Mouse (Mus musculus): ENCODE measurements around the gene Prl2b1. TPM values are rescaled to one million over a fixed set of nuclear protein-coding genes. Genes with fewer than 3 reads are reported as not detected.

The Prl2b1 gene
- not detected in 2 replicates for polyA plus RNA-seq (2014; fragmentation: Nextera tagmentation; extraction: Ambion mirVana)

GRCm38 (mm10) chr13:27390746-27391145 lies at the start of gene Prl2b1:
TSS of gene Prl2b1 (minus strand) at chr13:27390846.
- Histone ChIP-seq H3K4me1 (ENCODE audit: control insufficient read depth, insufficient read depth, low read length) (no peaks in the 10 kb centered on the region), H3K9me3 (ENCODE audit: control insufficient read depth, low read length) (no peaks in the 10 kb centered on the region), H3K9ac (replicated peaks; ENCODE audit: low read length) (no peak within 1 kb of the TSS), H3K27me3 (ENCODE audit: control insufficient read depth, insufficient read depth, low read length) (no peaks in the 10 kb centered on the region), H3K4me3 (replicated peaks; ENCODE audit: low read depth, low read length) (no peak within 1 kb of the TSS), H3K4me2 (ENCODE audit: low read length) (no peak within 1 kb of the TSS), H3K36me3 (ENCODE audit: control insufficient read depth, insufficient read depth, low read length) (no peaks in the 10 kb centered on the region), H3K27ac (replicated peaks; ENCODE audit: low read depth, low read length) (no peak within 1 kb of the TSS)
- no peak for DNase-seq
- no peak for ATAC-seq (ENCODE audit: low FRiP score, low TSS enrichment)
- 91% methylated on average over 6 of the region's 6 CpGs for WGBS

GRCm38 (mm10) chr13:27438588-27438987 lies 47.9 kb upstream of the Prl2b1 start, which contains the start of gene Prl8a6:
TSS of gene Prl8a6 (minus strand) at chr13:27438688.
- Histone ChIP-seq H3K9me3 (ENCODE audit: control insufficient read depth, low read length) (no peaks in the 10 kb centered on the region), H3K36me3 (ENCODE audit: control insufficient read depth, insufficient read depth, low read length) (no peaks in the 10 kb centered on the region)
- 87% methylated on average over 3 of the region's 3 CpGs for WGBS

GRCm38 (mm10) chr13:27433159-27433558 lies 42.5 kb upstream of the Prl2b1 start:
- no peak for ATAC-seq (ENCODE audit: low FRiP score, low TSS enrichment)
- no peaks in the 10 kb centered on the region for H3K36me3 ChIP-seq (ENCODE audit: control insufficient read depth, insufficient read depth, low read length)
- no peak overlapping the region for H3K4me3 ChIP-seq (replicated peaks; ENCODE audit: low read depth, low read length)
- H3K9ac ChIP-seq (replicated peaks; ENCODE audit: low read length), result no peak overlapping the region
- DNase-seq, result no peak
- H3K4me1 ChIP-seq (ENCODE audit: control insufficient read depth, insufficient read depth, low read length), result no peaks in the 10 kb centered on the region
- no peak overlapping the region for H3K4me2 ChIP-seq (ENCODE audit: low read length)
- WGBS, result 81% methylated on average over 1 of the region's 1 CpGs
- no peak overlapping the region for H3K27ac ChIP-seq (replicated peaks; ENCODE audit: low read depth, low read length)
- no peaks in the 10 kb centered on the region for H3K9me3 ChIP-seq (ENCODE audit: control insufficient read depth, low read length)
- H3K27me3 ChIP-seq (ENCODE audit: control insufficient read depth, insufficient read depth, low read length), result no peaks in the 10 kb centered on the region

More at GRCm38 (mm10) chr13:27438588-27438987, 47.9 kb upstream of the Prl2b1 start, which contains the start of gene Prl8a6:
- Histone ChIP-seq H3K27me3 (ENCODE audit: control insufficient read depth, insufficient read depth, low read length) (no peaks in the 10 kb centered on the region), H3K4me2 (ENCODE audit: low read length) (no peak within 1 kb of the TSS), H3K4me3 (replicated peaks; ENCODE audit: low read depth, low read length) (no peak within 1 kb of the TSS), H3K27ac (replicated peaks; ENCODE audit: low read depth, low read length) (no peak within 1 kb of the TSS), H3K4me1 (ENCODE audit: control insufficient read depth, insufficient read depth, low read length) (no peaks in the 10 kb centered on the region), H3K9ac (replicated peaks; ENCODE audit: low read length) (no peak within 1 kb of the TSS)
- DNase-seq, result no peak
- ATAC-seq (ENCODE audit: low FRiP score, low TSS enrichment), result no peak

- no peak for DNase-seq
- Histone ChIP-seq H3K4me1 (ENCODE audit: control insufficient read depth, insufficient read depth, low read length) (no peaks in the 10 kb centered on the region), H3K9ac (replicated peaks; ENCODE audit: low read length) (no peak overlapping the region), H3K9me3 (ENCODE audit: control insufficient read depth, low read length) (no peaks in the 10 kb centered on the region), H3K27me3 (ENCODE audit: control insufficient read depth, insufficient read depth, low read length) (no peaks in the 10 kb centered on the region), H3K27ac (replicated peaks; ENCODE audit: low read depth, low read length) (no peak overlapping the region), H3K4me3 (replicated peaks; ENCODE audit: low read depth, low read length) (no peak overlapping the region), H3K36me3 (ENCODE audit: control insufficient read depth, insufficient read depth, low read length) (no peaks in the 10 kb centered on the region), H3K4me2 (ENCODE audit: low read length) (no peak overlapping the region)
- ATAC-seq (ENCODE audit: low FRiP score, low TSS enrichment), result no peak
Measured at GRCm38 (mm10) chr13:27413640-27414039, 23.0 kb upstream of the Prl2b1 start.

- H3K4me2 ChIP-seq (ENCODE audit: low read length), result no peak overlapping the region
- no peak overlapping the region for H3K9ac ChIP-seq (replicated peaks; ENCODE audit: low read length)
- H3K9me3 ChIP-seq (ENCODE audit: control insufficient read depth, low read length), result no peaks in the 10 kb centered on the region
- H3K4me1 ChIP-seq (ENCODE audit: control insufficient read depth, insufficient read depth, low read length), result no peaks in the 10 kb centered on the region
- no peak overlapping the region for H3K27ac ChIP-seq (replicated peaks; ENCODE audit: low read depth, low read length)
- H3K27me3 ChIP-seq (ENCODE audit: control insufficient read depth, insufficient read depth, low read length), result no peaks in the 10 kb centered on the region
- WGBS, result 72% methylated on average over 7 of the region's 7 CpGs
- ATAC-seq (ENCODE audit: low FRiP score, low TSS enrichment) (peak; percentile 53; the same call in 1 of the 2 replicates), DNase-seq (peak; percentile 71)
- no peak overlapping the region for H3K4me3 ChIP-seq (replicated peaks; ENCODE audit: low read depth, low read length)
- no peaks in the 10 kb centered on the region for H3K36me3 ChIP-seq (ENCODE audit: control insufficient read depth, insufficient read depth, low read length)
Measured at GRCm38 (mm10) chr13:27399061-27399724, 8.5 kb upstream of the Prl2b1 start.

- H3K27me3 ChIP-seq (ENCODE audit: control insufficient read depth, insufficient read depth, low read length), result no peaks in the 10 kb centered on the region
- no peak for DNase-seq
- WGBS, result 90% methylated on average over 2 of the region's 2 CpGs
- H3K4me1 ChIP-seq (ENCODE audit: control insufficient read depth, insufficient read depth, low read length), result no peaks in the 10 kb centered on the region
- no peak within 1 kb of the TSS for H3K27ac ChIP-seq (replicated peaks; ENCODE audit: low read depth, low read length)
- ATAC-seq (ENCODE audit: low FRiP score, low TSS enrichment), result no peak
- H3K9ac ChIP-seq (replicated peaks; ENCODE audit: low read length), result no peak within 1 kb of the TSS
- no peak within 1 kb of the TSS for H3K4me3 ChIP-seq (replicated peaks; ENCODE audit: low read depth, low read length)
- H3K36me3 ChIP-seq (ENCODE audit: control insufficient read depth, insufficient read depth, low read length), result no peaks in the 10 kb centered on the region
- no peaks in the 10 kb centered on the region for H3K9me3 ChIP-seq (ENCODE audit: control insufficient read depth, low read length)
- H3K4me2 ChIP-seq (ENCODE audit: low read length), result no peak within 1 kb of the TSS
Measured at GRCm38 (mm10) chr13:27345373-27345772, 45.3 kb downstream of the Prl2b1 start, which contains the start of gene Prl8a2. TSS of gene Prl8a2 (plus strand) at chr13:27345673.

- H3K27ac ChIP-seq (replicated peaks; ENCODE audit: low read depth, low read length), result no peak overlapping the region
- H3K36me3 ChIP-seq (ENCODE audit: control insufficient read depth, insufficient read depth, low read length), result no peaks in the 10 kb centered on the region
- no peak overlapping the region for H3K4me2 ChIP-seq (ENCODE audit: low read length)
- no peaks in the 10 kb centered on the region for H3K4me1 ChIP-seq (ENCODE audit: control insufficient read depth, insufficient read depth, low read length)
- no peak overlapping the region for H3K9ac ChIP-seq (replicated peaks; ENCODE audit: low read length)
- DNase-seq (no peak), ATAC-seq (ENCODE audit: low FRiP score, low TSS enrichment) (no peak)
- H3K27me3 ChIP-seq (ENCODE audit: control insufficient read depth, insufficient read depth, low read length), result no peaks in the 10 kb centered on the region
- WGBS, result 71% methylated on average over 3 of the region's 3 CpGs
- H3K4me3 ChIP-seq (replicated peaks; ENCODE audit: low read depth, low read length), result no peak overlapping the region
- no peaks in the 10 kb centered on the region for H3K9me3 ChIP-seq (ENCODE audit: control insufficient read depth, low read length)
Measured at GRCm38 (mm10) chr13:27342733-27343275, 47.8 kb downstream of the Prl2b1 start.

GRCm38 (mm10) chr13:27334989-27335388 lies 55.7 kb downstream of the Prl2b1 start:
- Histone ChIP-seq H3K9ac (replicated peaks; ENCODE audit: low read length) (no peak overlapping the region), H3K4me3 (replicated peaks; ENCODE audit: low read depth, low read length) (no peak overlapping the region), H3K27ac (replicated peaks; ENCODE audit: low read depth, low read length) (no peak overlapping the region), H3K27me3 (ENCODE audit: control insufficient read depth, insufficient read depth, low read length) (no peaks in the 10 kb centered on the region), H3K36me3 (ENCODE audit: control insufficient read depth, insufficient read depth, low read length) (no peaks in the 10 kb centered on the region), H3K4me2 (ENCODE audit: low read length) (no peak overlapping the region), H3K4me1 (ENCODE audit: control insufficient read depth, insufficient read depth, low read length) (no peaks in the 10 kb centered on the region), H3K9me3 (ENCODE audit: control insufficient read depth, low read length) (no peaks in the 10 kb centered on the region)
- 31% methylated on average over 1 of the region's 1 CpGs for WGBS
- no peak for ATAC-seq (ENCODE audit: low FRiP score, low TSS enrichment)
- DNase-seq, result peak; percentile 15

All from midbrain, embryonic 14.5 days (tissue).